Mouse (Mus musculus) liver, postnatal 0 days (tissue): ENCODE data around the gene Upf2. TPM values are rescaled to one million over a fixed set of nuclear protein-coding genes. Genes with fewer than 3 reads are reported as not detected.

Source experiments
- ATAC-seq: fragments of 200-750 bp; cut with Nextera tagmentation; 2 replicates; pipeline ENCODE4 v1.8.0; 2017; ENCODE audit warnings: mild to moderate bottlenecking, moderate library complexity
- DNase-seq: peaks from one replicate; pipeline ENCODE4 v3.0.0-alpha.2; 2016
- H3K27ac ChIP-seq: fragments of 300-500 bp; sonication (generic); 2 replicates; pipeline ENCODE4 v1.5.1; 2014; ENCODE audit warnings: antibody characterized with exemption, moderate library complexity, mild to moderate bottlenecking, low read depth
- H3K27me3 ChIP-seq: fragments of 300-500 bp; sonication (generic); 2 replicates; pipeline ENCODE4 v1.6.1; 2014; ENCODE audit warnings: low read length, control low read depth, mixed read lengths; ENCODE audit not compliant: insufficient read depth
- H3K36me3 ChIP-seq: fragments of 300-500 bp; sonication (generic); replicated peaks from 2 replicates; pipeline ENCODE4 v1.6.1; 2014; ENCODE audit warnings: mild to moderate bottlenecking, control low read depth, low read length, moderate library complexity, mixed read lengths; ENCODE audit not compliant: insufficient read depth
- H3K4me1 ChIP-seq: fragments of 300-500 bp; sonication (generic); 2 replicates; pipeline ENCODE4 v1.6.1; 2014; ENCODE audit warnings: antibody characterized with exemption, mild to moderate bottlenecking, control low read depth; ENCODE audit not compliant: insufficient read depth
- H3K4me2 ChIP-seq: fragments of 300-500 bp; sonication (generic); 2 replicates; pipeline ENCODE4 v1.6.1; 2014; ENCODE audit warnings: low read depth, mild to moderate bottlenecking, low read length, moderate library complexity, mixed read lengths
- H3K4me3 ChIP-seq: fragments of 300-500 bp; sonication (generic); 2 replicates; pipeline ENCODE4 v1.5.1; 2014; ENCODE audit warnings: low read depth, low read length
- H3K9ac ChIP-seq: fragments of 300-500 bp; sonication (generic); replicated peaks from 2 replicates; pipeline ENCODE4 v1.6.1; 2014; ENCODE audit warnings: mild to moderate bottlenecking, moderate library complexity
- H3K9me3 ChIP-seq: fragments of 300-500 bp; sonication (generic); 2 replicates; pipeline ENCODE4 v1.6.1; 2016; ENCODE audit warnings: mild to moderate bottlenecking, control low read depth, low read length, mixed read lengths
- CTCF ChIP-seq: sonication (generic); IDR thresholded peaks from 2 replicates; pipeline ENCODE4 v1.5.1; 2016; ENCODE audit warnings: antibody characterized with exemption, low read depth
- EP300 ChIP-seq: IDR thresholded peaks from 2 replicates; pipeline ENCODE4 v1.6.1; 2016; ENCODE audit warnings: antibody characterized with exemption, low read depth, mild to moderate bottlenecking
- WGBS: fragments of 180-500 bp; shearing (Covaris S2); extraction: QIAGEN DNeasy Blood & Tissue Kit; methylation state at CpG from one replicate; pipeline ENCODE4 v1.1.7; 2014; ENCODE audit not compliant: insufficient replicate concordance; 5-methylcytosine and 5-hydroxymethylcytosine counted together
- polyA plus RNA-seq: library from polyadenylated mRNA; unstranded; fragments of >200 nt; fragmentation: Nextera tagmentation; extraction: Ambion mirVana; gene quantifications from 2 replicates; pipeline ENCODE4 v1.2.1, GENCODE M21; 2015

The Upf2 gene
- polyA plus RNA-seq, 1 experiment from 2014 or later = 3.3 TPM

GRCm38 (mm10) chr2:6098924-6099323, 147.7 kb downstream of the Upf2 start:
- 40% methylated on average over 6 of the region's 6 CpGs for WGBS

GRCm38 (mm10) chr2:6099443-6099842, 148.2 kb downstream of the Upf2 start:
- Histone ChIP-seq H3K4me1 (peaks cover 5% of the 10 kb centered on the region; the same call in 1 of the 2 replicates), H3K9ac (no peak overlapping the region), H3K36me3 (no peaks in the 10 kb centered on the region; the same call in none of the 2 replicates), H3K9me3 (no peaks in the 10 kb centered on the region), H3K27me3 (peaks cover 12% of the 10 kb centered on the region), H3K27ac (no peak overlapping the region), H3K4me3 (no peak overlapping the region), H3K4me2 (no peak overlapping the region)
- TF ChIP-seq CTCF (no peak), EP300 (no peak)
- 67% methylated on average over 9 of the region's 9 CpGs for WGBS
- no peak for ATAC-seq
- no peak for DNase-seq

More at GRCm38 (mm10) chr2:6098924-6099323, 147.7 kb downstream of the Upf2 start:
- Histone ChIP-seq H3K36me3 (no peaks in the 10 kb centered on the region; the same call in none of the 2 replicates), H3K4me2 (no peak overlapping the region), H3K27ac (no peak overlapping the region), H3K4me1 (peaks cover 5% of the 10 kb centered on the region; the same call in 1 of the 2 replicates), H3K27me3 (peaks cover 12% of the 10 kb centered on the region), H3K9ac (no peak overlapping the region), H3K4me3 (no peak overlapping the region), H3K9me3 (no peaks in the 10 kb centered on the region)
- ATAC-seq (no peak), DNase-seq (no peak)
- no peak for TF ChIP-seq EP300
- TF ChIP-seq CTCF = no peak

GRCm38 (mm10) chr2:6100027-6100749, 148.9 kb downstream of the Upf2 start:
- Histone ChIP-seq H3K9ac (no peak overlapping the region), H3K4me1 (peaks cover 5% of the 10 kb centered on the region; the same call in 1 of the 2 replicates), H3K4me3 (peak overlapping the region; percentile 20; the same call in 1 of the 2 replicates), H3K4me2 (peak overlapping the region; percentile 62), H3K9me3 (no peaks in the 10 kb centered on the region), H3K27ac (no peak overlapping the region), H3K27me3 (peaks cover 12% of the 10 kb centered on the region), H3K36me3 (no peaks in the 10 kb centered on the region; the same call in none of the 2 replicates)
- TF ChIP-seq CTCF (no peak), EP300 (no peak)
- 13% methylated on average over 48 of the region's 51 CpGs for WGBS
- peak; percentile 27 for DNase-seq
- no peak for ATAC-seq

- Histone ChIP-seq H3K27ac (no peak overlapping the region), H3K36me3 (no peaks in the 10 kb centered on the region; the same call in none of the 2 replicates), H3K4me1 (peaks cover 5% of the 10 kb centered on the region; the same call in 1 of the 2 replicates), H3K9me3 (no peaks in the 10 kb centered on the region), H3K27me3 (peaks cover 12% of the 10 kb centered on the region), H3K4me2 (peak overlapping the region; percentile 62), H3K4me3 (peak overlapping the region; percentile 20; the same call in 1 of the 2 replicates), H3K9ac (no peak overlapping the region)
- WGBS = 37% methylated on average over 20 of the region's 20 CpGs
- no peak for ATAC-seq
- no peak for TF ChIP-seq EP300
- TF ChIP-seq CTCF = no peak
- no peak for DNase-seq
Observed at GRCm38 (mm10) chr2:6100755-6101154, 149.5 kb downstream of the Upf2 start.

GRCm38 (mm10) chr2:6105437-6105836, 154.2 kb downstream of the Upf2 start:
- WGBS = 80% methylated on average over 2 of the region's 2 CpGs

More at GRCm38 (mm10) chr2:6105437-6105836, 154.2 kb downstream of the Upf2 start:
- peaks cover 2% of the 10 kb centered on the region; the same call in 1 of the 2 replicates for H3K4me1 ChIP-seq
- no peak overlapping the region for H3K4me3 ChIP-seq
- no peak overlapping the region for H3K9ac ChIP-seq
- peaks cover 6% of the 10 kb centered on the region for H3K27me3 ChIP-seq
- H3K9me3 ChIP-seq = no peaks in the 10 kb centered on the region
- no peak overlapping the region for H3K27ac ChIP-seq
- H3K36me3 ChIP-seq = no peaks in the 10 kb centered on the region; the same call in none of the 2 replicates
- ATAC-seq = peak; percentile 90
- TF ChIP-seq EP300 (no peak), CTCF (no peak)
- H3K4me2 ChIP-seq = no peak overlapping the region
- DNase-seq = no peak

Other genes with a start within 250 kb of the Upf2 start
- gene Camk1d, start 237.0 kb upstream of the Upf2 start, polyA plus RNA-seq = 2.0 and 2.2 TPM in 2 replicates
- gene Nudt5, start 106.5 kb upstream of the Upf2 start, polyA plus RNA-seq = 23.8 and 25.7 TPM in 2 replicates
- 122 and 136 TPM in 2 replicates for gene Cdc123, start 106.3 kb upstream of the Upf2 start, polyA plus RNA-seq
- 0.21 and 0.52 TPM in 2 replicates for gene Gm13199, start 88.5 kb upstream of the Upf2 start, polyA plus RNA-seq
- gene Sec61a2, start 56.0 kb upstream of the Upf2 start, polyA plus RNA-seq = 8.3 and 9.5 TPM in 2 replicates
- gene Dhtkd1, start 8.7 kb upstream of the Upf2 start, polyA plus RNA-seq = 5.3 TPM in 2 replicates
- gene Proser2, start 178.7 kb downstream of the Upf2 start, polyA plus RNA-seq = 10.3 and 15.8 TPM in 2 replicates